Mouse (Mus musculus) brain, embryonic 14.5 days (tissue): ENCODE data around the gene Olfr191. TPM values are rescaled to one million over a fixed set of nuclear protein-coding genes. Genes with fewer than 3 reads are reported as not detected.

Source experiments
- DNase-seq: peaks from one replicate; pipeline ENCODE4 v3.0.0-alpha.2; 2011; ENCODE audit warnings: low read depth
- CTCF ChIP-seq: fragments of 200-500 bp; IDR thresholded peaks from 2 replicates; pipeline ENCODE4 v1.5.1; 2012; ENCODE audit warnings: inconsistent platforms, mild to moderate bottlenecking, moderate library complexity, borderline replicate concordance; ENCODE audit not compliant: insufficient read depth, insufficient read length; ENCODE audit errors: extremely low read depth
- POLR2A ChIP-seq: fragments of 200-500 bp; IDR thresholded peaks from 2 replicates; pipeline ENCODE4 v1.6.1; 2012; ENCODE audit warnings: mild to moderate bottlenecking, inconsistent platforms, borderline replicate concordance; ENCODE audit not compliant: poor library complexity, insufficient read depth, insufficient read length, severe bottlenecking; ENCODE audit errors: extremely low read depth
- polyA plus RNA-seq: library from polyadenylated mRNA; depleted of rRNA; stranded (reverse); fragments of >200 nt; gene quantifications from 2 replicates; pipeline ENCODE4 v1.2.3, GENCODE M21; 2012; rRNA removed

The Olfr191 gene
- polyA plus RNA-seq, 1 experiment: not detected

DNA sequence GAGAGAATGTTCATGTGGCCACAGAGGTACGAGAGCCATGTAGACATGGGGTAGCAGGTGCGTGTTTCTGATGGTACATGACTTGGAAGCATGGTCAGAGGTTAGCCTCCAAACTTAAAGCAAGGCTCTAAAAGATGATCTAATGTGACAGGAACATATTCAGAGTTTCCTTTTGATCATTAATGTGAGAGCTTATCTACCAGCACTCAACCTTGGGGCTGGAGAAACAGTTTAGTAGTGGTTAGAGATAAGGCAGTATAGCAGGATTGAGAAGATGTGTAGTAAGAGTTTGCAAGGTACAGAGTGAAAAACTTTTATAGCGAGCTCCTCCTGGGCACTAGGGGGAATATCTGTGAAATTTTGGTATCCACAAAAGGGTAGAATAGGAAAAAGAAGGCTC lies 43.8 kb downstream of the Olfr191 start:
- no peak for DNase-seq
- TF ChIP-seq POLR2A (no peak), CTCF (no peak)

GRCm38 (mm10) chr16:59039710-59040109 lies 49.9 kb downstream of the Olfr191 start, which contains the start of gene Olfr187:
Gene Olfr187, minus strand, starts transcription at chr16:59039767.
- DNase-seq: no peak
- TF ChIP-seq POLR2A (no peak), CTCF (no peak)

Other genes with a start within 250 kb of the Olfr191 start
- gene Olfr177, start 215.1 kb downstream of the Olfr191 start, polyA plus RNA-seq: not detected in 2 replicates
- not detected in 2 replicates for gene Olfr178, start 197.8 kb downstream of the Olfr191 start, polyA plus RNA-seq
- gene Olfr181, start 161.1 kb downstream of the Olfr191 start, polyA plus RNA-seq: not detected in 2 replicates
- gene Olfr180, start 160.4 kb downstream of the Olfr191 start, polyA plus RNA-seq: not detected in 2 replicates
- not detected in 2 replicates for gene Olfr183, start 94.5 kb downstream of the Olfr191 start, polyA plus RNA-seq
- not detected in 2 replicates for gene Olfr186, start 59.5 kb downstream of the Olfr191 start, polyA plus RNA-seq
- gene Olfr187, start 50.1 kb downstream of the Olfr191 start, polyA plus RNA-seq: not detected in 2 replicates
- not detected in 2 replicates for gene Olfr190, start 11.8 kb downstream of the Olfr191 start, polyA plus RNA-seq
- not detected in 2 replicates for gene Olfr193, start 22.1 kb upstream of the Olfr191 start, polyA plus RNA-seq
- gene Olfr194, start 31.2 kb upstream of the Olfr191 start, polyA plus RNA-seq: not detected in 2 replicates
- not detected in 2 replicates for gene Olfr195, start 57.2 kb upstream of the Olfr191 start, polyA plus RNA-seq
- not detected in 2 replicates for gene Olfr196, start 80.6 kb upstream of the Olfr191 start, polyA plus RNA-seq
- not detected in 2 replicates for gene Olfr198, start 113.7 kb upstream of the Olfr191 start, polyA plus RNA-seq
- gene Olfr199, start 129.9 kb upstream of the Olfr191 start, polyA plus RNA-seq: not detected in 2 replicates
- not detected in 2 replicates for gene Olfr201, start 182.8 kb upstream of the Olfr191 start, polyA plus RNA-seq
- gene Olfr202, start 197.0 kb upstream of the Olfr191 start, polyA plus RNA-seq: not detected in 2 replicates
- gene Olfr203, start 209.1 kb upstream of the Olfr191 start, polyA plus RNA-seq: not detected in 2 replicates
- gene Olfr204, start 228.4 kb upstream of the Olfr191 start, polyA plus RNA-seq: not detected in 2 replicates
- not detected in 2 replicates for gene Olfr205, start 241.3 kb upstream of the Olfr191 start, polyA plus RNA-seq